Mouse (Mus musculus) adrenal gland (tissue): Measurements from ENCODE around the gene Sertad1.

Experiments used
- intact Hi-C: fragments of 180-260 bp; cut with DNase I; formaldehyde crosslinking; loops from one replicate; pipeline ENCODE4 v1.15.1; 2025

Sertad1 gene

GRCm38 (mm10) chr7:27472596-27472995 lies 14.1 kb upstream of the Sertad1 start:
- intact Hi-C loops, result no loop called here

GRCm38 (mm10) chr7:27473156-27473834 lies 13.4 kb upstream of the Sertad1 start, which contains the start of gene Sertad3:
Gene Sertad3 (plus strand): TSS chr7:27473768.
- intact Hi-C loops, result no loop called here

GRCm38 (mm10) chr7:27473835-27474489 lies 12.7 kb upstream of the Sertad1 start:
- intact Hi-C loops, result no loop called here

GRCm38 (mm10) chr7:27474490-27474954 lies 12.2 kb upstream of the Sertad1 start:
- intact Hi-C loops, result no loop called here

GRCm38 (mm10) chr7:27475596-27475995 lies 11.1 kb upstream of the Sertad1 start:
- intact Hi-C loops, result no loop called here

GRCm38 (mm10) chr7:27476098-27476635 lies 10.5 kb upstream of the Sertad1 start:
- intact Hi-C loops, result no loop called here

- intact Hi-C loops, result no loop called here
These were observed 8.1 kb upstream of the Sertad1 start for GRCm38 (mm10) chr7:27478561-27478960.

- intact Hi-C loops, result no loop called here
These were observed 7.0 kb upstream of the Sertad1 start for GRCm38 (mm10) chr7:27479750-27480149.

GRCm38 (mm10) chr7:27480506-27480905 lies 6.2 kb upstream of the Sertad1 start:
- intact Hi-C loops, result no loop called here

GRCm38 (mm10) chr7:27480927-27481626 lies 5.6 kb upstream of the Sertad1 start:
- intact Hi-C loops, result no loop called here

- intact Hi-C loops, result no loop called here
These were observed 5.1 kb upstream of the Sertad1 start for GRCm38 (mm10) chr7:27481627-27481969.

GRCm38 (mm10) chr7:27483860-27484259 lies 2.9 kb upstream of the Sertad1 start:
- intact Hi-C loops, result no loop called here

- intact Hi-C loops, result no loop called here
These were observed 474 bp upstream of the Sertad1 start for GRCm38 (mm10) chr7:27486102-27486769.

GRCm38 (mm10) chr7:27487740-27488268 lies 1.1 kb downstream of the Sertad1 start:
- intact Hi-C loops, result no loop called here

- intact Hi-C loops, result no loop called here
These were observed 2.7 kb downstream of the Sertad1 start for GRCm38 (mm10) chr7:27489270-27489869.

GRCm38 (mm10) chr7:27490227-27490542 lies 3.5 kb downstream of the Sertad1 start:
- intact Hi-C loops, result no loop called here

GRCm38 (mm10) chr7:27490543-27491329 lies 4.0 kb downstream of the Sertad1 start:
- intact Hi-C loops, result no loop called here

GRCm38 (mm10) chr7:27491856-27492255 lies 5.1 kb downstream of the Sertad1 start:
- intact Hi-C loops, result no loop called here

- intact Hi-C loops, result no loop called here
These were observed 6.3 kb downstream of the Sertad1 start for GRCm38 (mm10) chr7:27493022-27493421.

- intact Hi-C loops, result no loop called here
These were observed 6.7 kb downstream of the Sertad1 start for GRCm38 (mm10) chr7:27493450-27493849.
